Mouse (Mus musculus) lung, adult 2 months (tissue): ENCODE results near the gene Arhgap23.

Experiments
- CTCF ChIP-seq: fragments of 200-500 bp; IDR thresholded peaks from 2 replicates; pipeline ENCODE4 v1.5.1; 2011; ENCODE audit warnings: mild to moderate bottlenecking, low read length, control low read depth; ENCODE audit not compliant: insufficient read depth
- POLR2A ChIP-seq: fragments of 200-500 bp; IDR thresholded peaks from 2 replicates; pipeline ENCODE4 v1.6.1; 2011; ENCODE audit warnings: low read depth, mild to moderate bottlenecking, control low read depth, low read length, borderline replicate concordance; ENCODE audit errors: extremely low read depth

- no peak for TF ChIP-seq CTCF
- TF ChIP-seq POLR2A = no peak
Measured at GRCm38 (mm10) chr11:97540136-97540535, 124.8 kb downstream of the Arhgap23 start.
